Mouse (Mus musculus) MEL (cell line): Measurements from ENCODE around the gene Hfm1. TPM values are rescaled to one million over a fixed set of nuclear protein-coding genes. Genes with fewer than 3 reads are reported as not detected.

ENCODE experiments used
- DNase-seq: peaks from one replicate; pipeline ENCODE4 v3.0.0; 2011; ENCODE audit warnings: low read depth, low spot score
- H3K27ac ChIP-seq: 2 replicates; pipeline ENCODE4 v1.5.1; 2012; ENCODE audit warnings: low read depth, mild to moderate bottlenecking, control low read depth, low read length, moderate library complexity; ENCODE audit not compliant: control insufficient read depth
- H3K27me3 ChIP-seq, 2 experiments: fragments of 150-350 bp in 1 of 2; sonication (generic) in 1 of 2; 2 replicates each; pipeline ENCODE4 v1.6.1; 2012; ENCODE audit warnings: low read length in 2 of 2, mild to moderate bottlenecking in 2 of 2, improper control_type of control experiment in 1 of 2, moderate library complexity in 1 of 2; ENCODE audit not compliant: insufficient read depth in 2 of 2, control insufficient read depth in 1 of 2
- H3K36me3 ChIP-seq, 2 experiments: 2 replicates each; pipeline ENCODE4 v1.6.1; 2012 to 2014; ENCODE audit warnings: low read length in 2 of 2, improper control_type of control experiment in 1 of 2, inconsistent platforms in 1 of 2, mild to moderate bottlenecking in 1 of 2; ENCODE audit not compliant: insufficient read depth in 2 of 2, control insufficient read depth in 1 of 2
- H3K4me1 ChIP-seq, 2 experiments: fragments of 150-350 bp in 1 of 2; sonication (generic) in 1 of 2; 2 replicates each; pipeline ENCODE4 v1.6.1; 2012; ENCODE audit warnings: low read length in 2 of 2, improper control_type of control experiment in 1 of 2, mild to moderate bottlenecking in 1 of 2; ENCODE audit not compliant: insufficient read depth in 2 of 2, control insufficient read depth in 1 of 2
- H3K4me3 ChIP-seq, 2 experiments: fragments of 150-350 bp in 1 of 2; sonication (generic) in 1 of 2; 2 replicates each; pipeline ENCODE4 v1.5.1; 2012; ENCODE audit warnings: low read depth in 2 of 2, low read length in 2 of 2, mild to moderate bottlenecking in 2 of 2, moderate library complexity in 2 of 2, control low read depth in 1 of 2, improper control_type of control experiment in 1 of 2; ENCODE audit not compliant: control insufficient read depth in 1 of 2, insufficient read depth in 1 of 2
- H3K79me2 ChIP-seq: 2 replicates; pipeline ENCODE4 v1.6.1; 2012; ENCODE audit warnings: mild to moderate bottlenecking, low read length, moderate library complexity; ENCODE audit not compliant: control insufficient read depth, poor library complexity, insufficient read depth
- H3K9ac ChIP-seq: 2 replicates; pipeline ENCODE4 v1.6.1; 2012; ENCODE audit warnings: low read depth, mild to moderate bottlenecking, control low read depth, low read length, moderate library complexity; ENCODE audit not compliant: control insufficient read depth, poor library complexity, severe bottlenecking
- H3K9me3 ChIP-seq: fragments of 150-350 bp; sonication (generic); replicated peaks from 2 replicates; pipeline ENCODE4 v1.6.1; 2012; ENCODE audit warnings: mild to moderate bottlenecking, low read length, improper control_type of control experiment, moderate library complexity; ENCODE audit not compliant: insufficient read depth
- POLR2AphosphoS5 ChIP-seq: IDR thresholded peaks from 2 replicates; pipeline ENCODE4 v1.6.1; 2012; ENCODE audit warnings: low read depth, borderline replicate concordance, mild to moderate bottlenecking, inconsistent platforms, low read length, moderate library complexity, mixed read lengths
- TCF12 ChIP-seq: IDR thresholded peaks from 2 replicates; pipeline ENCODE4 v1.6.1; 2014; ENCODE audit warnings: low read depth, mild to moderate bottlenecking, inconsistent platforms, low read length, improper control_type of control experiment, moderate library complexity
- USF1 ChIP-seq: IDR thresholded peaks from 2 replicates; pipeline ENCODE4 v1.6.1; 2014; ENCODE audit warnings: low read depth, mild to moderate bottlenecking, inconsistent platforms, low read length, improper control_type of control experiment, moderate library complexity
- USF2 ChIP-seq, 2 experiments: IDR thresholded peaks; 2 replicates each; pipeline ENCODE4 v1.6.1; 2011 to 2012; ENCODE audit warnings: improper control_type of control experiment in 2 of 2, low read length in 2 of 2, borderline replicate concordance in 1 of 2, inconsistent platforms in 1 of 2, low read depth in 1 of 2, mild to moderate bottlenecking in 1 of 2; ENCODE audit not compliant: insufficient read depth in 1 of 2
- ZMIZ1 ChIP-seq: IDR thresholded peaks from 2 replicates; pipeline ENCODE4 v1.6.1; 2012; ENCODE audit warnings: low read depth, mild to moderate bottlenecking, inconsistent platforms, low read length, improper control_type of control experiment, moderate library complexity
- ZNF384 ChIP-seq: IDR thresholded peaks from 2 replicates; pipeline ENCODE4 v1.6.1; 2012; ENCODE audit warnings: low read depth, mild to moderate bottlenecking, inconsistent platforms, low read length, improper control_type of control experiment
- polyA plus RNA-seq, 2 experiments: library from polyadenylated mRNA; stranded (reverse) in 1 of 2; unstranded in 1 of 2; fragments of >175 nt in 1 of 2; fragments of >200 nt in 1 of 2; gene quantifications; 2 replicates each; pipeline versions ENCODE4 v1.2.1 to v1.2.4; 2012; ENCODE audit warnings: low replicate concordance in 2 of 2, low read depth in 1 of 2; ENCODE audit not compliant: insufficient read length in 2 of 2, insufficient read depth in 1 of 2, missing spikeins in 1 of 2
- total RNA-seq: library from RNA; depleted of rRNA; stranded (reverse); fragments of 300-350 nt; gene quantifications from 2 replicates; pipeline ENCODE4 v1.2.3, GENCODE M21; 2012; rRNA removed

Hfm1 gene
- total and polyA plus RNA-seq, 3 experiments, result not detected

DNA sequence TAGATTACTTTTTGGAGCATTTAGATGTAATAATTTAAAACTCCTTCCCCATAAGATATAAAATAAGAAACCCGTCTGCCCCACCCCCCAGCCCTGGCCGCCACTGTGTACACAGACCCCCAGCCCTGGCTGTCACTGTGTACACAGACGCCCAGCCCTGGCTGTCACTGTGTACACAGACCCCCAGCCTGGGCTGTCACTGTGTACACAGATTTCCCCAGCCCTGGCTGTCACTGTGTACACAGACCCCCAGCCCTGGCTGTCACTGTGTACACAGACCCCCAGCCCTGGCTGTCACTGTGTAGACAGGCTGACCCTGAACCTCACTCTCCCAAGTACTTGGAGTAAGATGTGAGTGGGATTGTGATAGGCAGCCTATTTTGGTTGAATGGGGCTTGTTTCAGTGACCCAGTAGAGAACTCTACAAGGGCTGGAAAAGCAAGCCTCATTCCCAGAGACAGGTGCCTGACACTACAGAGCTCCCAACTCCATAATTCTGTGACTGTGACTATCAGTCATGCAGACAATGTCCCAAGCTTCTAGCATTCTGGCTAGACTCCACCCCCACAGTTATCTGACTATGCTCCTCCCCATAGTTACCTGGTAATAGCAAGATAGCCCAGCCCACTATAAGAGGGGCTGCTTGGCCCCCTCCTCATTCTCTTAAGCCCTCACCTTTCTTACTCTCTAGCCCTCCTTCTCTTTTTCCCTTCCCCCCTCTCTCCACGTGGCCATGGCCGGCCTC lies 135.5 kb downstream of the Hfm1 start:
- TF ChIP-seq USF1 (no peak), TCF12 (no peak), POLR2AphosphoS5 (no peak), ZNF384 (no peak), ZMIZ1 (no peak), USF2 (IDR thresholded peaks at IDR 0.05; ENCODE audit: borderline replicate concordance in 1 of 2, insufficient read depth in 1 of 2, low read depth in 1 of 2, low read length in 2 of 2) (no peak)
- H3K79me2 ChIP-seq, result no peaks in the 10 kb centered on the region
- H3K4me1 ChIP-seq, result no peaks in the 10 kb centered on the region
- no peaks in the 10 kb centered on the region for H3K9me3 ChIP-seq
- H3K4me3 ChIP-seq, result no peak overlapping the region
- no peak for DNase-seq
- no peak overlapping the region for H3K27ac ChIP-seq
- H3K27me3 ChIP-seq, result no peaks in the 10 kb centered on the region; a peak in 1 of 4 replicates
- no peaks in the 10 kb centered on the region for H3K36me3 ChIP-seq
- H3K9ac ChIP-seq, result no peak overlapping the region

Other genes starting within 250 kb of the Hfm1 start
- 32.5 and 34.4 TPM in 2 replicates for gene Zfp644, start 229.0 kb downstream of the Hfm1 start, total RNA-seq
- gene Zfp644, start 229.0 kb downstream of the Hfm1 start, polyA plus RNA-seq, result 10 to 100 TPM; 23.4 to 72.3 TPM
- gene Cdc7, start 38.0 kb upstream of the Hfm1 start, total RNA-seq, result 18.7 and 19.6 TPM in 2 replicates
- gene Cdc7, start 38.0 kb upstream of the Hfm1 start, polyA plus RNA-seq, result 10 to 100 TPM in 1 of 2 experiments, not detected in 1; 21.4 TPM